11 mouse cellular contexts compared by ENCODE assay signal in genomic region chr6:4503106-4503505, GRCm38 (mm10). TPM values are rescaled to one million over a fixed set of nuclear protein-coding genes. Genes with fewer than 3 reads are reported as not detected.
A peak's percentile ranks its signal among the peaks of the same experiment; 100 is the strongest.
DNase-seq lines count a peak whose midpoint lies in the region; ATAC-seq lines count a peak whose summit lies in the region.
"Had no signal": no experiment of that assay in that cellular context is flagged by ENCODE, and none has a peak within 500 bp of the region (broad histone marks: within the 10 kb centered on the region; RNA-seq: fewer than 3 reads in every experiment).

No protein-coding gene starts in this region.

- no peak overlapping the region; the same call in 1 of the 2 replicates for H3K27ac ChIP-seq in embryonic facial prominence, embryonic 14.5 days (replicated peaks; ENCODE audit: low read depth, low read length)
- H3K27ac ChIP-seq in limb, embryonic 11.5 days (replicated peaks; ENCODE audit: low read depth, low read length): no peak overlapping the region
- H3K27ac ChIP-seq in forebrain, embryonic 13.5 days: no peak overlapping the region
- H3K27ac ChIP-seq: kidney, embryonic 15.5 days had no signal

- DNase-seq in heart, adult 9 months (ENCODE audit: low spot score in 2 of 2): peak; percentile 29 to 30
- DNase-seq in heart, postnatal 25 days (ENCODE audit: low spot score): no peak
- peak; percentile 11 for DNase-seq in ES-CJ7 (ENCODE audit: low read depth, low spot score)
- peak; percentile 54 for DNase-seq in embryonic facial prominence, embryonic 14.5 days (ENCODE audit: low spot score)
- peak; percentile 31 for DNase-seq in limb, embryonic 11.5 days (ENCODE audit: low spot score)
- no peak for DNase-seq in right cerebral cortex, postnatal 4 days
- DNase-seq in left cerebral cortex, adult 18-20 months (ENCODE audit: low spot score in 2 of 2): no peak
- DNase-seq: cerebellum, postnatal 10 days had no signal

- intact Hi-C loops in heart, postnatal 25 days (cut with DNase I): no loop called here

- no peaks in the 10 kb centered on the region for H3K36me3 ChIP-seq in embryonic facial prominence, embryonic 14.5 days (ENCODE audit: control insufficient read depth, insufficient read depth, low read length)
- no peaks in the 10 kb centered on the region for H3K36me3 ChIP-seq in limb, embryonic 11.5 days (ENCODE audit: control insufficient read depth, insufficient read depth, low read length)
- H3K36me3 ChIP-seq in forebrain, embryonic 13.5 days (ENCODE audit: poor library complexity, severe bottlenecking): no peaks in the 10 kb centered on the region
- H3K36me3 ChIP-seq: kidney, embryonic 15.5 days had no signal

- WGBS in embryonic facial prominence, embryonic 14.5 days: 0% methylated on average over 1 of the region's 1 CpGs
- 0% methylated on average over 1 of the region's 1 CpGs for WGBS in limb, embryonic 11.5 days
- 0% methylated on average over 1 of the region's 1 CpGs for WGBS in forebrain, embryonic 13.5 days

- no peak overlapping the region for H3K9ac ChIP-seq in embryonic facial prominence, embryonic 14.5 days (ENCODE audit: low read depth, low read length)
- H3K9ac ChIP-seq in limb, embryonic 11.5 days (ENCODE audit: low read length): peak overlapping the region; percentile 14; the same call in 1 of the 2 replicates
- no peak overlapping the region for H3K9ac ChIP-seq in forebrain, embryonic 13.5 days
- H3K9ac ChIP-seq: kidney, embryonic 15.5 days had no signal

- H3K27me3 ChIP-seq in embryonic facial prominence, embryonic 14.5 days (replicated peaks; ENCODE audit: control insufficient read depth, insufficient read depth, low read length): no peaks in the 10 kb centered on the region
- no peaks in the 10 kb centered on the region for H3K27me3 ChIP-seq in limb, embryonic 11.5 days (ENCODE audit: control insufficient read depth, insufficient read depth, low read length)
- peaks cover 17% of the 10 kb centered on the region for H3K27me3 ChIP-seq in forebrain, embryonic 13.5 days
- H3K27me3 ChIP-seq: kidney, embryonic 15.5 days had no signal

- H3K4me3 ChIP-seq in embryonic facial prominence, embryonic 14.5 days (ENCODE audit: low read depth, low read length): no peak overlapping the region
- H3K4me3 ChIP-seq in limb, embryonic 11.5 days (ENCODE audit: low read depth, low read length): no peak overlapping the region
- H3K4me3 ChIP-seq in forebrain, embryonic 13.5 days: no peak overlapping the region
- H3K4me3 ChIP-seq: kidney, embryonic 15.5 days had no signal

- no peak for ATAC-seq in embryonic facial prominence, embryonic 14.5 days (ENCODE audit: low read depth)
- ATAC-seq in limb, embryonic 11.5 days (ENCODE audit: insufficient number of reproducible peaks, low FRiP score, low TSS enrichment, low read depth): no peak
- no peak for ATAC-seq in forebrain, embryonic 13.5 days
- ATAC-seq: CD4-positive, CD25-positive, alpha-beta regulatory T cell, adult 4 months had no signal

- no peak overlapping the region for H3K4me2 ChIP-seq in embryonic facial prominence, embryonic 14.5 days (ENCODE audit: low read depth, low read length)
- no peak overlapping the region for H3K4me2 ChIP-seq in limb, embryonic 11.5 days (ENCODE audit: low read depth, severe bottlenecking)
- H3K4me2 ChIP-seq in forebrain, embryonic 13.5 days: no peak overlapping the region
- H3K4me2 ChIP-seq: kidney, embryonic 15.5 days had no signal

- H3K9me3 ChIP-seq in embryonic facial prominence, embryonic 14.5 days (ENCODE audit: control insufficient read depth, low read length): no peaks in the 10 kb centered on the region
- no peaks in the 10 kb centered on the region for H3K9me3 ChIP-seq in limb, embryonic 11.5 days (ENCODE audit: control insufficient read depth, low read length)
- no peaks in the 10 kb centered on the region for H3K9me3 ChIP-seq in forebrain, embryonic 13.5 days (replicated peaks)
- H3K9me3 ChIP-seq: kidney, embryonic 15.5 days had no signal

- peaks cover 11% of the 10 kb centered on the region for H3K4me1 ChIP-seq in embryonic facial prominence, embryonic 14.5 days (ENCODE audit: control insufficient read depth, insufficient read depth, low read length)
- H3K4me1 ChIP-seq in limb, embryonic 11.5 days (ENCODE audit: control insufficient read depth, insufficient read depth, low read length): peaks cover 5% of the 10 kb centered on the region; the same call in 1 of the 2 replicates
- peaks cover 10% of the 10 kb centered on the region; the same call in 1 of the 2 replicates for H3K4me1 ChIP-seq in forebrain, embryonic 13.5 days

RNA-seq across cellular contexts. Expression of gene Col1a2, which starts 1.5 kb away (rescaled TPM):
- 100 to 1,000 TPM; 176 to 187 TPM for total RNA-seq in heart, postnatal 25 days (2021)
- polyA plus RNA-seq in embryonic facial prominence, embryonic 14.5 days (2014; fragmentation: Nextera tagmentation; extraction: Ambion mirVana): 2,526 and 3,098 TPM in 2 replicates
- polyA plus RNA-seq in limb, embryonic 11.5 days (2014; fragmentation: Nextera tagmentation; extraction: Ambion mirVana): 243 and 265 TPM in 2 replicates
- 10 to 100 TPM; 14.0 to 14.2 TPM for total RNA-seq in left cerebral cortex, adult 18-20 months (2021)
- polyA plus RNA-seq in forebrain, embryonic 13.5 days (2015; fragmentation: Nextera tagmentation; extraction: Ambion mirVana): 29.8 and 31.4 TPM in 2 replicates

Comparison
In these comparisons a context has a peak if more than half of its experiments do, and no peak if none do; other contexts are left out.
1. DNase-seq: peak in heart, adult 9 months (2 of 2), ES-CJ7 (single experiment), embryonic facial prominence, embryonic 14.5 days (single experiment) and limb, embryonic 11.5 days (single experiment); none in heart, postnatal 25 days (single experiment), right cerebral cortex, postnatal 4 days (single experiment) and left cerebral cortex, adult 18-20 months (0 of 2).